Comparison of ENCODE assay signal across 11 mouse cellular contexts in the genomic region with DNA sequence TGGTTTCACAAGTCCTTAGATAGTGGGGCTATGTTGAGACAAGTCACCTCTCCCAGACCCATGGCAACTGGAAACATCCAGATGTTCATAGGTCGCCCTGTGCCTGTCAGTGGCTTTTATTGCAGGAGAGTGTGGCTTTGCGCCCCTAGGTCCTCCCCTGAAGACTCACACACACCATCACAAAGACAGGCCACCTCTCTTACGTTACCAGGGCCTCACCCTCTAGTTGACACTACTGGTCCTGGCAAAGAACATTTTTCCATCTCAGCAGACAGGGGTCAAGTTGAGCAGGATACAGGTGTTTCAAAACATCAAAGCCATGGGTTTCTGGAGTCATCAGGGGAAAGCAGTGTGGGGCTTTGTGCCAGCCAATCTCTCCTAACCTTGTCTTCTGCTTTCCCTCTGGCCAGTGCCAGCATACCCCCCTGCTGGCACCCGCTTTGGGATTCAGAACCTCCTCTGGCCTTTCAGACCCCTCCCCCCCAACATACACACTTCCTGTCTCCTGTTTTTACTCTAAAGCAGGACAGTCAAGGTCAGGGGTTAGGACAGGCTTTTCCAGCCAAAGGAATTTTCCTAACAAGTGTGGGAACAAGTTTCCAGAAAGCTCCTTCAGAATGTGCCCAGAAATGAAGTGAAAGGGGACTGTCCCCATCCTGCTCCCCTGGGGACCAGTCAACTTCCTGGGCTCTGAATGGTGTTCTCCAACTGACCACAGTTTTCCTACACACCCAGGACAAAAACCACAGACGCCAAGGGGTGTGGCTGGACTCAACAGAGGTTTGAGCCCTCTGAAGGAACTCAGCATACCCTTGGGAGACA. TPM values are rescaled to one million over a fixed set of nuclear protein-coding genes. Genes with fewer than 3 reads are reported as not detected.
A peak's percentile ranks its signal among the peaks of the same experiment; 100 is the strongest.
DNase-seq lines count a peak whose midpoint lies in the region; ATAC-seq and TF ChIP-seq lines count a peak whose summit lies in the region.
"Had no signal": no experiment of that assay in that cellular context is flagged by ENCODE, and none has a peak within 500 bp of the region (broad histone marks: within the 10 kb centered on the region; RNA-seq: fewer than 3 reads in every experiment).

No protein-coding gene starts in this region.

- no peak overlapping the region for H3K4me3 ChIP-seq in gastrocnemius, adult 2 months
- H3K4me3 ChIP-seq in heart, embryonic 16.5 days (ENCODE audit: low read length): no peak overlapping the region
- no peak overlapping the region for H3K4me3 ChIP-seq in intestine, embryonic 16.5 days (ENCODE audit: low read length)
- H3K4me3 ChIP-seq: erythroblast, embryonic 14.5 days; limb, embryonic 13.5 days had no signal

- WGBS in heart, embryonic 16.5 days: 65% methylated on average over 5 of the region's 5 CpGs
- WGBS in intestine, embryonic 16.5 days: 67% methylated on average over 5 of the region's 5 CpGs

- TF ChIP-seq CTCF in gastrocnemius, adult 2 months (IDR thresholded peaks at IDR 0.05): no peak

- H3K4me1 ChIP-seq in heart, embryonic 16.5 days (ENCODE audit: control insufficient read depth, insufficient read depth, low read length): no peaks in the 10 kb centered on the region
- peaks cover 7% of the 10 kb centered on the region for H3K4me1 ChIP-seq in intestine, embryonic 16.5 days (ENCODE audit: control insufficient read depth, insufficient read depth, low read length)

- H3K9me3 ChIP-seq in heart, embryonic 16.5 days (replicated peaks; ENCODE audit: control insufficient read depth, low read length): no peaks in the 10 kb centered on the region; the same call in 1 of the 2 replicates
- no peaks in the 10 kb centered on the region for H3K9me3 ChIP-seq in intestine, embryonic 16.5 days (ENCODE audit: control insufficient read depth, low read length)

- no peaks in the 10 kb centered on the region for H3K27me3 ChIP-seq in heart, embryonic 16.5 days (ENCODE audit: control insufficient read depth, insufficient read depth, low read length)
- H3K27me3 ChIP-seq in intestine, embryonic 16.5 days (replicated peaks; ENCODE audit: control insufficient read depth, insufficient read depth, low read length): no peaks in the 10 kb centered on the region
- H3K27me3 ChIP-seq: limb, embryonic 13.5 days had no signal

- H3K4me2 ChIP-seq in heart, embryonic 16.5 days (ENCODE audit: low read depth, low read length): no peak overlapping the region
- no peak overlapping the region for H3K4me2 ChIP-seq in intestine, embryonic 16.5 days (ENCODE audit: low read depth, low read length)
- H3K4me2 ChIP-seq: limb, embryonic 13.5 days had no signal

- DNase-seq in gastrocnemius, adult 2 months: peak; percentile 33
- DNase-seq in gastrocnemius, postnatal 4 days (ENCODE audit: low spot score in 2 of 2): no peak
- DNase-seq in adrenal gland, postnatal 14 days: peak; percentile 56
- DNase-seq in lung, postnatal 25 days (ENCODE audit: low spot score): peak; percentile 47
- DNase-seq in cerebellum, postnatal 10 days: no peak
- DNase-seq in thymus, postnatal 14 days: no peak

- ATAC-seq in heart, embryonic 16.5 days (replicated peaks; ENCODE audit: extremely low read depth, insufficient read depth, low FRiP score): peak; percentile 58; the same call in 1 of the 2 replicates
- no peak for ATAC-seq in intestine, embryonic 16.5 days
- ATAC-seq: CD4-positive, CD25-positive, alpha-beta regulatory T cell, adult 4 months had no signal

- no peak overlapping the region for H3K9ac ChIP-seq in heart, embryonic 16.5 days (ENCODE audit: low read length)
- no peak overlapping the region for H3K9ac ChIP-seq in intestine, embryonic 16.5 days (ENCODE audit: low read depth, low read length)
- H3K9ac ChIP-seq: limb, embryonic 13.5 days had no signal

- H3K27ac ChIP-seq in gastrocnemius, adult 2 months: peak overlapping the region; percentile 53
- H3K27ac ChIP-seq in heart, embryonic 16.5 days (ENCODE audit: low read length): no peak overlapping the region
- H3K27ac ChIP-seq in intestine, embryonic 16.5 days (ENCODE audit: low read length): no peak overlapping the region
- H3K27ac ChIP-seq: limb, embryonic 13.5 days had no signal

- intact Hi-C loops in gastrocnemius, adult 2 months (cut with DNase I): no loop called here

- no peaks in the 10 kb centered on the region for H3K36me3 ChIP-seq in heart, embryonic 16.5 days (ENCODE audit: control insufficient read depth, insufficient read depth)
- 0 out of 2 replicates have a peak, but pooled peaks cover 3% of the 10 kb centered on the region for H3K36me3 ChIP-seq in intestine, embryonic 16.5 days (ENCODE audit: control insufficient read depth, insufficient read depth, low read length)
- H3K36me3 ChIP-seq: limb, embryonic 13.5 days had no signal

RNA-seq across cellular contexts. Expression of gene Prkar1b, which starts 31.5 kb away (rescaled TPM):
- total RNA-seq in gastrocnemius, adult 2 months (2021): 1 to 10 TPM in 1 of 2 experiments, under 1 TPM in 1; 0.59 to 1.4 TPM
- total RNA-seq in gastrocnemius, postnatal 4 days (2021): 1 to 10 TPM; 3.9 to 5.1 TPM
- total RNA-seq in adrenal gland, postnatal 14 days (2021): 16.4 and 20.0 TPM in 2 replicates
- 8.4 and 9.5 TPM in 2 replicates for polyA plus RNA-seq in heart, embryonic 16.5 days (2015; fragmentation: Nextera tagmentation; extraction: Ambion mirVana)
- 22.7 and 23.6 TPM in 2 replicates for polyA plus RNA-seq in intestine, embryonic 16.5 days (2015; fragmentation: Nextera tagmentation; extraction: Ambion mirVana)

RNA-seq across cellular contexts. Expression of gene Dnaaf5, which starts 31.7 kb away (rescaled TPM):
- total RNA-seq in gastrocnemius, adult 2 months (2021): 10 to 100 TPM; 14.1 to 16.7 TPM
- total RNA-seq in gastrocnemius, postnatal 4 days (2021): 10 to 100 TPM; 10.3 to 10.4 TPM
- total RNA-seq in adrenal gland, postnatal 14 days (2021): 18.9 and 20.4 TPM in 2 replicates
- 4.9 and 6.6 TPM in 2 replicates for polyA plus RNA-seq in heart, embryonic 16.5 days (2015; fragmentation: Nextera tagmentation; extraction: Ambion mirVana)
- polyA plus RNA-seq in intestine, embryonic 16.5 days (2015; fragmentation: Nextera tagmentation; extraction: Ambion mirVana): 2.4 and 4.7 TPM in 2 replicates

Comparison
In these comparisons a context has a peak if more than half of its experiments do, and no peak if none do; other contexts are left out.
1. DNase-seq: peak in gastrocnemius, adult 2 months (single experiment), adrenal gland, postnatal 14 days (single experiment) and lung, postnatal 25 days (single experiment); none in gastrocnemius, postnatal 4 days (0 of 2), cerebellum, postnatal 10 days (0 of 2) and thymus, postnatal 14 days (single experiment).